Mouse (Mus musculus) left cerebral cortex, adult 9 months (tissue): Measurements from ENCODE around the gene Arpc2.

Experiments
- DNase-seq, 2 experiments: peaks; one replicate each; pipeline ENCODE4 v3.0.0; 2022; ENCODE audit warnings: low spot score in 2 of 2

Arpc2 gene

GRCm38 (mm10) chr1:74302229-74302628 is 66.3 kb downstream of the Arpc2 start:
- DNase-seq, result no peak

GRCm38 (mm10) chr1:74302835-74303234 is 67.0 kb downstream of the Arpc2 start:
- no peak for DNase-seq

GRCm38 (mm10) chr1:74303509-74304338 is 67.8 kb downstream of the Arpc2 start:
- no peak for DNase-seq

DNA sequence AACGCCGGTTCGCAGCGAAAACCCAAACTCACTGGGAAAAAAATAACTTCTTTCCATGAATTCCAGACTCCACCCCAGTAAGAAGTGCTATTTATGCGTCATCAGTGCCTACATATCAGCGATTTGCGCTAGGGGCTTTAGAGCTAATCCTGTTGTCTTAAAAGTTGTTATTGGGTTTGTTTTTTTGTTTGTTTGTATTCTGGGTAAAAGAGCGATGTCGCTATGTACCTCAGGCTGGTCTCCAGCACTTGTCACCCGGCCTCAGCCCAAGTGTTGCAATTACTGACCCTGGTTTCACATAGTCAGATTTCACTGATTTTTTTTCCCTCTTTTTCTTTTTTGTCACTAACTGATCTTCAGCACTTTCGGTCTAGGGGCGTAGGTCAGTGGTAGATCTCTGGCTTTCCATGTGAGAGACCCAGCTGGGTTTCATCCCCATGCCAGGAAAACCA is 68.5 kb downstream of the Arpc2 start:
- DNase-seq, result no peak

DNA sequence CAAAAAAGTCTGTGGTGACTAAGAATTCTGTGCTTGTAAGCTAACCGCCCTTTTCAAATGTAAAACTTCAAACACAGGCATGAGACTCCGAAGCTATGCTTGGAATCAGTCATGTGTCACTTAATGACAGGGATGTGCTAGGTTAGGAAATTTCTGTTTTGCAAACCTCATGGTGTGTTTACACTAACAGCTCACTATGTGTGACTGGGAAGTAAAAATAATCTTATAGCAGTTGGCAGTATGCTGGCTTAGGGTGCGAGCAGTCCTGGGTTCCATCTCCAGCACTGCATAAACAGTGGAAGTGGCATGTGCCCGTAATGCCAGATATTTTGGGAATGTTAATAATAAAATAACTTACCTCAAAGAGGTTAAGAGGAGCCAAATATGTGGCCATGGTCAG is 69.1 kb downstream of the Arpc2 start:
- no peak for DNase-seq

DNA sequence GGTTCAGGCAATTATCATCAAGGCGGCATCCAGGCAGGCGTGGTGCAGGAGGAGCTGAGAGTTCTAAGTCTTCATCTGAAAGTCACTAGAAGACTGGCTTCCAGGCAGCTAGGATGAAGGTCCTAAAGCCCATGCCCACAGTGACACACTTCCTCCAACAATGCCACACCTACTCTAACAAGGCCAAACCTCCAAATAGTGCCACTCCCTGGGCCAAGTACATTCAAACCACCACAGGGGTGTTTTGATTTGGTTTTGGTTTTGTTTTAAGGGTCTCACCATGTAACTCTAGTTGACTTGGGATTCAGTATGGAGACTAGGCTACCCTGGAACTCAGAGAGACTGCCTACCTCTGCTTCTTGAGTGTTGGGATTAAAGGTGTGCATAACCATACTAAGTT is 69.6 kb downstream of the Arpc2 start, which contains the start of gene Tmbim1:
TSS of gene Tmbim1 (minus strand) at position 101 of the 400 bp plus-strand sequence.
- no peak for DNase-seq

DNA sequence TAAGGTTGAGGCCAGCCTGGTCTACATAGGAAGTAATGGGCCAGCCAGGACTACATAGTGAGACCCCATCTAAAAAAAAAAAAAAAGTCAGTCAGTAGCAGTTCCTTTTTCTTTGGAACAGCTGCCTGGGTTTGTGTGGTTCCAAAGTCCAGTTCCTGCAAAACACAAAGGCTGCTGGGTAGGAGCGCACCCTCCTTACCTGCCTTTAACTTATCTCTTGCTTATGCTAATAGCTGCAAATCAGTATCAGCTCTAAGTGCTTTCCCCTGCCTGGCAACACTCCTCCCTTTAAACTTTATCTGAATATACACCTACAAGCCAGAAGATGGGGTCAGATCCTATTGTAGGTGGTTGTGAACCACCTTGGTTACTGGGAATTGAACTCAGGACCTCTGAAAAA is 71.3 kb downstream of the Arpc2 start:
- no peak for DNase-seq

GRCm38 (mm10) chr1:74308001-74308964 is 72.4 kb downstream of the Arpc2 start:
- DNase-seq, result no peak

DNA sequence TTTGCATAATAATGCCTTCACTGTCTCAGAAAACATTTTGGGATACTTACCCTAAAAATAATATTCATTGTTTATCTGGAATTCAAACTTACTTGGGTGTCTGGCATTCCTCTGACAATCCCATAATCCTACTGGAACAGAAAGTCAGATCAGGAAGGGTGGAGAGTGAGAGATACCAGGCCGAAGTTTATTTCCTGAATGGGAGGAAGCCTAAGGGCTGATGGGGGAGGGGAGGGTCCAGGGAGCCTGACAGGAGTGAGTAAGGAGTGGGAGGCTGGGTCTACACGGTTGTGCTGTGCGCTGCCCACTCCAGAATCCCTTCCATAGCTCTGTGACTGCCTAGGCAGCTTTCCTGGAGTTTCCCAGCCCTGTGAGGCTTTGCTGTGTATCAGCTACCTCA is 73.9 kb downstream of the Arpc2 start:
- DNase-seq, result no peak

GRCm38 (mm10) chr1:74313049-74313692 is 77.3 kb downstream of the Arpc2 start:
- peak in 1 of 2 experiments; percentile 86 for DNase-seq

GRCm38 (mm10) chr1:74314796-74315195 is 78.9 kb downstream of the Arpc2 start:
- DNase-seq, result no peak

GRCm38 (mm10) chr1:74316114-74316827 is 80.4 kb downstream of the Arpc2 start:
- no peak for DNase-seq
